Mouse (Mus musculus): Measurements from ENCODE around the gene Mylk. TPM values are rescaled to one million over a fixed set of nuclear protein-coding genes. Genes with fewer than 3 reads are reported as not detected.

Mylk gene
- total RNA-seq, 2 experiments from 2014 or later, result 30.8 to 35.8 TPM

- intact Hi-C loops (cut with DNase I; ENCODE audit: low total_unique reads), result loop anchor here (1.0 kb wide), 1 partner anchor 65 kb away; no protein-coding TSS in a partner anchor
- no peak for DNase-seq
Measured at GRCm38 (mm10) chr16:34899071-34899808, 154.2 kb downstream of the Mylk start.

GRCm38 (mm10) chr16:34899997-34900396 lies 155.0 kb downstream of the Mylk start:
- intact Hi-C loops (cut with DNase I; ENCODE audit: low total_unique reads), result loop anchor here (1.0 kb wide), 1 partner anchor 64 kb away; no protein-coding TSS in a partner anchor
- no peak for DNase-seq

DNA sequence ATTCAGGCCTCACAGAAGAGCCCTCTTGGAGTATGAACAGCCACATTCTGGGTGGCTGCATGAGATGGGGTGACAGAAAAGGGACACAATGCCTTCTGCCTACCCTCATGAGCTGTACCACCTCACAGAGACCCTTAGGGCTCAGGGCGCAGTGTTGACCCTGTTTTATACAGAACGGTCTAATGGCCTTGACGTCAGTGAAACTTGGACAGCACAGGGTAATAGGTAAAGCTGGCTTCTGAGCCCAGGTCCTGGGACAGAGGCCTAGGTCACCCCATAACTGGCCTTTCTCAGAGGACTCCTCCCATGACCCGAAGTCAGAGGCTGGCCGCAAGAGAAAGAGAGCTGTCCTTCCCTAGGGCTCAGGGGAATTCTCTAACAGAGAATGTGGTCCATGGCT lies 155.5 kb downstream of the Mylk start:
- DNase-seq, result no peak
- intact Hi-C loops (cut with DNase I; ENCODE audit: low total_unique reads), result no loop called here

DNA sequence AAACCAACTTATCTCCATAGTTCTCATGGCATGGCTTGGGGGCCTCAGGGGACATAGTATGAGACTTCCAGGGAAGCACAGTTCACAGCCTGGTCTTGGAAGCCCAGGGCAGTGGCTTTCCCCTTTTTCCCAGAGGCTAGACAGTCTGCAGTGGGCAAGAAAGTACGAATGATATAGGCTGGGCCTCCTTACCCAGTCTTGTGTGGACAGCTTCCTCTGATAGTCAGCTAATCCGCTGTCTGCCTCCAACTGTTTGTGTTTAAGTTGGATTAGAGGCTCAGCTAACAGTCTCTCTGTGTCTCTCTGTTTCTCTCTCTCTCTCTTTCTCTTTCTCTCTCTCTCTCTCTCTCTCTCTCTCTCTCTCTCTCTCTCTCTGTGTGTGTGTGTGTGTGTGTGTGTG lies 156.0 kb downstream of the Mylk start:
- no peak for DNase-seq

GRCm38 (mm10) chr16:34901611-34902293 lies 156.7 kb downstream of the Mylk start:
- DNase-seq, result no peak
- intact Hi-C loops (cut with DNase I; ENCODE audit: low total_unique reads), result no loop called here

More for the DNA sequence above, 156.0 kb downstream of the Mylk start:
- intact Hi-C loops (cut with DNase I; ENCODE audit: low total_unique reads), result no loop called here

GRCm38 (mm10) chr16:34902294-34902680 lies 157.3 kb downstream of the Mylk start:
- intact Hi-C loops (cut with DNase I; ENCODE audit: low total_unique reads), result no loop called here
- DNase-seq, result peak; percentile 73

- no peak for DNase-seq
- intact Hi-C loops (cut with DNase I; ENCODE audit: low total_unique reads), result no loop called here
Measured at GRCm38 (mm10) chr16:34902761-34903160, 157.8 kb downstream of the Mylk start.

- intact Hi-C loops (cut with DNase I; ENCODE audit: low total_unique reads), result no loop called here
- DNase-seq, result no peak
Measured at GRCm38 (mm10) chr16:34904876-34905275, 159.9 kb downstream of the Mylk start.

DNA sequence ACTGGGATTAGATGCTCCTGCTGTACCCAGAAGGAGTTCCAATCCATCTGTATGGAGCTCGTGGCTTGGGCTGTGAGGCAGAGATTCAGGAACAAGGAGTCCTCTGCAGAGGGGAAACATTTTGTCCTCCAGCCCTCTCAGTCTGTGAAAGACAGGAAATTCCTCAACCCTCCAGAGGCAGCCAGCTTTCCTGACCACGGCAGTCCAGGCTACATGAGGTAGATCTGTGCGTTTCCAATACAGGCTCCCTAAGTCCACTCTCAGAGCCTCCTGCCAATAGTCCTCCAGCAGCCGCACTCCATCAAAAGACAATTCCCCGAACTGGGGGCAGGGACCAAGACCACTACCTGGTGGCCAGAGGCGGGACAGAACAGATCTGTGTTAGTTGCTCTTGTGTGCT lies 164.4 kb downstream of the Mylk start:
- intact Hi-C loops (cut with DNase I; ENCODE audit: low total_unique reads), result no loop called here
- DNase-seq, result peak; percentile 31

DNA sequence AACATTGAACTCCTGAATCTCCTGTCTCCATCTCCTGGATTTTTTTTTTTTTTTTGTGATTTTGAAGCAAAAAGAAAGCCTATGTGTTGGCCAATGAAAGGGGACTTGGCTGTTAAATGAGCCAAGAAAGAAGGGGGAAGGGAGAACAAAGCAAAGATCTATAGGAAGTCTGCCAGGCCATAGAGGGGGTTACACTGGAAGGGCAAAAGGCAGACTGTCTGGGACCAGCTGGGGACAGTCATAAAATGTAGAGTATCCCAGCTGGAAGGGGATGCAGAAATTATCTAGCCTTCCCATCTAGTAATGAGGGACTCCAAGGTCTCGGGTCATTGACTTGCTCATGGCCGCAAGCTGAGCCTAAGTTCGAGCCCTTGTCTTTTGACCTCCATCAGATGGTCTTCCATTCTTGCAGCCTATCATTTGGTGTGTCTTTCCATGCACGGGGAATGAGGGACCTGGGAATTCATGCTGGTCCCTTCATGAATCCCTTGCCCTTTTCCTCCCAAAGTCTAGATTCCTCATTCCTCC lies 172.4 kb downstream of the Mylk start:
- intact Hi-C loops (cut with DNase I; ENCODE audit: low total_unique reads), result no loop called here

DNA sequence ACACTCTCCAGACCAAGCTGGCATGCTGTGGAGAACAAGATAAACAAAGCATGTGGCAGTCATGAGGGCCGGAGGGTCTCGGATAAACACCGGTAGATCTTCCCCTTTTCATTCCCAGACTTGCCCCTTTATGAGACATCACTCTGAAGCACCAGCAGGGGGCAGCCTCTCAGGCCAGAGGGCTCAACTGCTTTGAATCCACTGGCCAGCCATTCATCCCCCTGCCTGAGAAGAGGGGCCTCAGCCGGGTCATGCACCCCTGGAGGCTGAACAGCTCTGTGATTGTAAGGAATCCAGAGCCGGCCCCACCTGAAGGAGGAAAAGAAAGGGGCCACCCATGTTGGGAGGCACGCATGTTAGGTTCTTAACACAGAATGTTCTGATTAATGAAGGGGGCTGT lies 175.2 kb downstream of the Mylk start:
- DNase-seq, result peak; percentile 50

More for the DNA sequence above, 172.4 kb downstream of the Mylk start:
- DNase-seq, result no peak

GRCm38 (mm10) chr16:34920868-34921267 lies 175.9 kb downstream of the Mylk start:
- no peak for DNase-seq
- intact Hi-C loops (cut with DNase I; ENCODE audit: low total_unique reads), result loop anchor here (5.0 kb wide), 1 partner anchor 46 kb away; no protein-coding TSS in a partner anchor

More for the DNA sequence above, 175.2 kb downstream of the Mylk start:
- intact Hi-C loops (cut with DNase I; ENCODE audit: low total_unique reads), result loop anchor here (5.0 kb wide), 1 partner anchor 47 kb away; no protein-coding TSS in a partner anchor

DNA sequence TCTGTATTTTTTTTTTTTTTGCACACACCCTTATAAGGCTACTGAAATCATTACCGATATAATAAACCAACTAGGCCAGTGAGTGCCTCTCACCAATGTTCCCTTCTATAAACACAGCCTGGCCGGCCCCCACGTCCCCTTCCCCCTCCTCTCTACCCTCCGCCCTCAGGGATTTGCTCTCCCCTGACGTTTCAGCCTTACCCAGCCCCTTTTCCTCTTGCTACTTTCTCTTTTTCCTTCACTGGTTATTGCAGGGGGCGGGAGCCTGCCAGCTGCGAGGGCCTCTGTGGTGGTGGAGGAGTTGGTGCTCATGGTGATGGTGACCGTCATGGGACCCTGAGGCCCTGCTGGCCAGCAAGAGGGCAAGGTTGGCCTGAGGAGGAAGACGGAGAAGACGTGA lies 176.3 kb downstream of the Mylk start:
- no peak for DNase-seq
- intact Hi-C loops (cut with DNase I; ENCODE audit: low total_unique reads), result loop anchor here (5.0 kb wide), 1 partner anchor 46 kb away; no protein-coding TSS in a partner anchor

GRCm38 (mm10) chr16:34923630-34924029 lies 178.6 kb downstream of the Mylk start:
- intact Hi-C loops (cut with DNase I; ENCODE audit: low total_unique reads), result loop anchor here (5.0 kb wide), 1 partner anchor 44 kb away; no protein-coding TSS in a partner anchor
- DNase-seq, result no peak

DNA sequence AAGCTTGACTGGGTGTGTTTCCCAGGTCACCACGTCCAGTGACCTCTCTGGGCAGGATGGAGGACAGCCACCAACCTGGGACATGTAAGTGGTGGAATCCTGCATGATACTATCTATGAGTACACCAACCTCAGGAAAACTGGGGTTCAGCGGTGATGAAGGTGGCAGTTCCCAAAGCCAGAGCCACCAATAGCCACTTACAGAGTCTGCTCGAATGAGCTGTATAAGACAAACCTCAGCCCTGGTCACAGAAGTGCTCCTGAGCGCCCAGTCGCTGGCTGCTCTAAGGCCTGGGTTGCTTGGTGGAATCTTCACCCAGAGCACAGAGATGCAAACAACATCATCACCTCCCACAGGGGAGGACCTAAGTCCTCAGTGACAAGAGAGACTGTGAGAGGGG lies 179.3 kb downstream of the Mylk start:
- no peak for DNase-seq
- intact Hi-C loops (cut with DNase I; ENCODE audit: low total_unique reads), result loop anchor here (5.0 kb wide), 1 partner anchor 43 kb away; no protein-coding TSS in a partner anchor

DNA sequence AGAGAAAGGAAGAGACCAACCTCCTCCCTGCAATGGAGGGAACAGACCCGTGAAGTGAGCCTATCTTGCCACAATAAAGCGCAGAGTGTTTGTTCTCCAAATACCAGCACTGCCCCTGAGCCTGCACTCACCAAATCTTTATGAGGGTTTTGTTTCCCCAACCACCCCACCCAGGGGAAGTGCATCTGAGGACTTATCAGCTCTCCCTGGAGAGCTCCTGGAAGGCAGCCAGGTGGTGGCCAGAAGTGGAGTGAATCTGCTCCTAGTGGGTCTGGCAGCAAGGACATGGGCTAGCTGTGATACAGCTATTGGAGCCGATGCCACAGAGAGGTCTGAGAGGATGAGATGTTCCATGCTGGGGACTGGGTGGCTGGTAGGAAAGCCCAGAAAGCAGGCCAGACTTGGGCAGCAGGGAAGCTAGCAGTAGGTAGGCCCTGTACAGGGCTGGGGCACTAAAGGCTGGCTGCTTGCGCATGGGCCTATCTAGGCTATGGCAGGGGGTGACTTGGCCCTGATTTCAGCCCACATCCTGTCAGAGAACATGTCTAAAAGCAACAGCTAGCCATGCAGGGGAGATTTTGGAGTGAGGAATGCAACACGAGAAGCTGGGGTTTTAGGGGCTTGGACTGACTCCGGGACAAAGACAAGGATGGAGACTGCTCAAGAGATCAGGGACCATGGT lies 180.1 kb downstream of the Mylk start:
- DNase-seq, result peak; percentile 64
- intact Hi-C loops (cut with DNase I; ENCODE audit: low total_unique reads), result loop anchor here (5.0 kb wide), 1 partner anchor 42 kb away; no protein-coding TSS in a partner anchor

DNA sequence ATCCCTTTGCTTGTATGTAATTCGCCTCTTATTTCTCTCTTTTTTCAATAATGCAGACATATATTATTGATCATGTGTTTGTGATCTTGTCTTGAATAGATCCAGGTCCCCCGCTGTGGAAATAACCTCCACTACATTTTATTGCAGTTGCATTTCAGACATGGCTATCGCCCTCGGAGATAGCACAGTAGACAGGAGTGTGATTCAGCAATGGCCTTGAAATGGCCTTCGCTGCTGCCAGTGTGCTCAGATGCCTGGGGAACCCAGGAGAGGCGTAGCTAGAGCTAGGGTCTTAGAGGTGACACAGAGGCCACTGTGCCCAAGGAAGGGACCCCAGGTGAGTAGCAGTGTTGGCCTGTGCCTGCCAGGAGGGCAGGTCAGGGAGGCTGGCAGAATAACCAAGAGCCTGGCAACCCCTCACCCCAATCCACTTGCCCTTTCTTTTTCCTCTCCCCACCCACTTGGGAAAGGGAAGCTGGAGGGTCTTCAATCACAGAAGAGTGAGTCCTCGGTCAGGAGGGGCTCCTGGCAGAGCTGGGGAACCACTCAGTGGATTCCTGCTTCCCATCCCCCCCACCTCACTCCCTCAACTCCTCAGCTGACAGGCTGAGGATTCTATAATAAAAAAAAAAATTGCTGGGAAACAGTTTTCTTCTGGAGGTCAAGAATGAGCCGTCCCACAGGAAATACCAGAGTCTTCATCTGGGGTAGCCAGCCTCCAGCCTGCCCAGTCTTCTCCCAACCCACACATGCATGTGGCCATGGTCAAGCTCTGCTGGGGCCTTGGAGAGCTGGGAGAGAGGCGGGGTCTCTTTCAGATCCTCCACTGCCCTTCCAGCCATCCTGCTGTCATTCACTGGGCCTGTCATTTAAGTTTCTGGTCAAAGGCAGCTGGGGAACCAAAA lies 181.8 kb downstream of the Mylk start:
- no peak for DNase-seq
- intact Hi-C loops (cut with DNase I; ENCODE audit: low total_unique reads), result no loop called here

- no peak for DNase-seq
- intact Hi-C loops (cut with DNase I; ENCODE audit: low total_unique reads), result no loop called here
Measured at GRCm38 (mm10) chr16:34929686-34930085, 184.7 kb downstream of the Mylk start.

- intact Hi-C loops (cut with DNase I; ENCODE audit: low total_unique reads), result no loop called here
- DNase-seq, result no peak
Measured at GRCm38 (mm10) chr16:34930110-34930509, 185.1 kb downstream of the Mylk start.
